ENCODE assay signal across 27 mouse cellular contexts in the genomic region with DNA sequence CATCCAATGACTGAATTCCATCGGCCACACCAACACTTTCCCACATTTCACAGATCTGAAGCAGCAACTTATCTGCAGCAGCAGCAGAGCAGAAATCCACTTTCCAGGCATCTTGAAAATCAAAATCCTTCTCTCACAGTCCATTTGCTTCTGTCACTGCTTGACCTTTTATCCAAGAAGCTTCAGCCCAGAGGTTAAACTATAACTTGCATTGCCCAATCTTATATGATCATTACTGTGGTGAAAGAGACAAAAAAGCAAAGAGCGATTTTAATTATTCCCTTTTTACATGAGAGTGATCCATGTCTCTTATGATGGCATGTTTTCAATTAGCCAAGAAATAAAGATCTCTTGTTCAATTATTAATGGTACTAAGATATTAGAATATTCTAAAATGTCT. TPM values are rescaled to one million over a fixed set of nuclear protein-coding genes. Genes with fewer than 3 reads are reported as not detected.
"Had no signal": no experiment of that assay in that cellular context is flagged by ENCODE, and none has a peak within 500 bp of the region (broad histone marks: within the 10 kb centered on the region; RNA-seq: fewer than 3 reads in every experiment).

A gene (minus strand): TSS at position 123 of the 400 bp plus-strand sequence.

RNA-seq across cellular contexts. Expression of the gene that starts here (rescaled TPM):
- total RNA-seq: gastrocnemius, adult 2 months; gastrocnemius, postnatal 10 days; gastrocnemius, postnatal 25 days; granulocyte monocyte progenitor cell, adult 5-6 weeks; heart, adult 18-20 months; heart, adult 8-10 months; heart, postnatal 10 days; heart, postnatal 25 days; heart, postnatal 4 days; layer of hippocampus, adult 18-20 months; layer of hippocampus, adult 8-10 months; layer of hippocampus, postnatal 14 days; layer of hippocampus, postnatal 36 days; left cerebral cortex, adult 18-20 months; left cerebral cortex, adult 8-10 months; left cerebral cortex, postnatal 10 days; left cerebral cortex, postnatal 25 days; left cerebral cortex, postnatal 4 days had no signal
- polyA plus RNA-seq: frontal cortex, adult 2 months; heart, embryonic 12.5 days; heart, embryonic 14.5 days; hindbrain, embryonic 12.5 days; hindbrain, embryonic 14.5 days; inflammation-experienced regulatory T-cells, adult 6 months; limb, embryonic 11.5 days; limb, embryonic 13.5 days; limb, embryonic 15.5 days had no signal
